Mouse (Mus musculus): Measurements from ENCODE around the gene Armc10. TPM values are rescaled to one million over a fixed set of nuclear protein-coding genes. Genes with fewer than 3 reads are reported as not detected.
"Not testable (repeated sequence)": the region's sequence is repeated elsewhere in the genome, so short reads cannot be mapped to it uniquely, and the experiment has no call there.

Gene Armc10
- total RNA-seq, 2 experiments from 2014 or later = 5.1 to 11.0 TPM

- ATAC-seq (replicated peaks; ENCODE audit: low FRiP score, poor library complexity, severe bottlenecking) = no peak
Measured at GRCm38 (mm10) chr5:21663081-21663480, 17.5 kb downstream of the Armc10 start.

DNA sequence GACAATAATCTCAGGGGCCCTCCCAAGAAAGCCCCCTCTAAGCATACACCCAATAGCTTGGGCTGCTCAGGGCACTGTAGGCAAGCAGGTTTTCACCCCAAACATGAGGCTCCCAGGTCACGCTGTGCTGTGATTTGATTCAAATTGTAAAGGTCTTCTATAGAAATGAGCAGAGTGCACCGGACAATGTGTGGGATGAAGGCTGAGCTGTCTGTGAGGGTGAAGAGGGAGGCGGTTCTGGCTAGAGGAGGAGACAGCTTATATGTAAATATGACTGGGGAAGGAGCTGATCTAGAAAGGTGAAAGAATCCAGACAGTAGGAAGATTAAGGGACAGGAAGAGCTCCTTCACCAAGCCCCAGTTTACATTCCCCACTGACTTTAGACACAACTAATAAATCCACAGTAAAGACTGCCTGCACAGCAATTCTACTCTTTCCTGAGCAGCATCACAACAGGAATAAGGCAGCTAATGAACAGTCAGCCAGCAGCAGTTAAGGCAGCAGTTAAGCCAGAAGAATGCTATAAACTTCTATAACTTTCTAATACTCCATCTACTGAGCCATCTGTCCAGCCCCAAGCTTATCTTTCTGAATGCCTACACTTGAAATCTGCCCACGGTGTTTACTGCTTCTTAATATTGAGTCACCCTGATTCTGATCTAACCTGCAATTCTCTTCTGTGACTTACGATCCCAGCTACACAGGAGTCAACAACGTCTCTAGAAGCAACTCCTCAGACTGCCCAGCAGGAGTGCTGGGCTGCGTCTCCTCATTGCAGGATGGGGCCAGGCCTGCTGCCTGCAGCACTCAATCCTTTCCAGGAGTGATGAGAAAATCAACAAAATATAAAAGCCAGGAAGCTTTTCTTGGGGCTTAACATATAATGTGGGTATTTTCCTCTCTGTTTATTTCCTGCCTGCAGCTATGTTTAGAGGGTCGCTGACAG, 21.9 kb downstream of the Armc10 start:
- no peak for ATAC-seq (replicated peaks; ENCODE audit: low FRiP score, poor library complexity, severe bottlenecking)

- ATAC-seq (replicated peaks; ENCODE audit: low FRiP score, poor library complexity, severe bottlenecking) = no peak
Measured at GRCm38 (mm10) chr5:21669307-21669706, 23.7 kb downstream of the Armc10 start.

DNA sequence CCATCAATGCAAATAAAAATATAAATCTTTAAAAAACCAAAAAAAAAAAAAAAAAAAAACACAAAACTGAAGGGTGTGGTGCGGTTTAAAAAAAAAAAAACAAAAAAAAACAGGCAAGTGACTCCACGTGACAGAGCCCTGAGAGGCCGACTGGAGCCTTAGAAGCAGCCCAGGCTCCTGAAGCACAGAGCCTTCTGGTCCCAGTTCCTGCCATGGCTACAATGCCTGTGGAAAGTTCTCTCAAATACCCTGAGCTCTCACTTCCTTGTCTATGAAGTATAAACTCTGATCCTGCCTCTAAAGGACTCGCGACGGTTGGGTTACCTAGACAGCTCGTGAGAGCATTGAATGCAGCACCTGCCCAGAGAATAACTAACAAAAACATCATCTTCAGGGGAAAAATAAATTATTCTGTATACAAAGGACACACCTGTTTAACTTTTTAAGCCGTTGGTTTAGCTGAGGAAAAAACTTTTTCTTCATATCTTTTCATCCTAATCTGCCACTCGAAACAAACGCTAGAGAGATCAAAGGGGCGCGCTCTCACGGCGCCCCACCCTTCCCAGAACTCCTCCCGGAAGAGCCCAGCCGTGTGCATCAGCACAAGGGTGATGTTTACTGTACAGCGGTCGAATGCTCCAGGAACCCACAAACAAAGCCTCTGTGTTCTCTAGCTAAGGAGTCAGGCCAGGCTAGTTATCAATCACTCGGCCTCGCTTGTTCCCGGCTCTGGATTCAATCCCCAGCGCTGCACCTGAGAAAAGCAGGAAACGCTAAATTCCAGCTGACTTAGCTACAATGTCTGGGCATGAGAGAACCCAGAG, 27.4 kb downstream of the Armc10 start:
- peak; percentile 75; the same call in 1 of the 2 replicates for ATAC-seq (replicated peaks; ENCODE audit: low FRiP score, poor library complexity, severe bottlenecking)

- ATAC-seq (replicated peaks; ENCODE audit: low FRiP score, poor library complexity, severe bottlenecking) = no peak
Measured at GRCm38 (mm10) chr5:21673742-21674141, 28.1 kb downstream of the Armc10 start.

- ATAC-seq (replicated peaks; ENCODE audit: low FRiP score, poor library complexity, severe bottlenecking) = no peak
Measured at GRCm38 (mm10) chr5:21675019-21675418, 29.4 kb downstream of the Armc10 start.

GRCm38 (mm10) chr5:21675494-21675893, 29.9 kb downstream of the Armc10 start:
- ATAC-seq (replicated peaks; ENCODE audit: low FRiP score, poor library complexity, severe bottlenecking) = no peak

GRCm38 (mm10) chr5:21677939-21678338, 32.3 kb downstream of the Armc10 start:
- no peak for ATAC-seq (replicated peaks; ENCODE audit: low FRiP score, poor library complexity, severe bottlenecking)

GRCm38 (mm10) chr5:21678363-21678762, 32.8 kb downstream of the Armc10 start:
- ATAC-seq (replicated peaks; ENCODE audit: low FRiP score, poor library complexity, severe bottlenecking) = no peak

DNA sequence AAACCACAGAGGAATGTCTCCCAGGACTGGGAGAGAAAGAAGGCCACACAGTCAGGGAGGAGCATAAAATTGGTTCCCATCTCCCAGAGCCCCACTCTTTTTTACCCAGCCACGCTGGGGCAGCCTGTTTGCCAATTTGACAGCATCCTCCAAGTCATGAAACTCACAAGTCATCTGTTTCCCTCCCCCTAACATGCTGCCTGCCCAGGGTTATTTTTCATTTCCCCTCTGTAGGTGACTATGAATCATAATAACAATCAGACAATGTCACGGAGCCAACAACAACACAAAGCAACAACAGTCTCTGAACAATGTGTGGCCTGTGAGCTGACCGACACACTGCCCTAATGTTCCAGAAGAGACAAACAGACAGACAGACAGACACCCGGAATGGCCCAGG, 34.4 kb downstream of the Armc10 start:
- no peak for ATAC-seq (replicated peaks; ENCODE audit: low FRiP score, poor library complexity, severe bottlenecking)

- no peak for ATAC-seq (replicated peaks; ENCODE audit: low FRiP score, poor library complexity, severe bottlenecking)
Measured at GRCm38 (mm10) chr5:21680940-21681339, 35.3 kb downstream of the Armc10 start.

GRCm38 (mm10) chr5:21683811-21684210, 38.2 kb downstream of the Armc10 start:
- ATAC-seq (replicated peaks; ENCODE audit: low FRiP score, poor library complexity, severe bottlenecking) = no peak

- no peak for ATAC-seq (replicated peaks; ENCODE audit: low FRiP score, poor library complexity, severe bottlenecking)
Measured at GRCm38 (mm10) chr5:21685001-21685400, 39.4 kb downstream of the Armc10 start.

- ATAC-seq (replicated peaks; ENCODE audit: low FRiP score, poor library complexity, severe bottlenecking) = no peak
Measured at GRCm38 (mm10) chr5:21687042-21687441, 41.4 kb downstream of the Armc10 start.

GRCm38 (mm10) chr5:21692230-21692629, 46.6 kb downstream of the Armc10 start:
- ATAC-seq (replicated peaks; ENCODE audit: low FRiP score, poor library complexity, severe bottlenecking) = no peak

GRCm38 (mm10) chr5:21693372-21693870, 47.8 kb downstream of the Armc10 start:
- no peak for ATAC-seq (replicated peaks; ENCODE audit: low FRiP score, poor library complexity, severe bottlenecking)

DNA sequence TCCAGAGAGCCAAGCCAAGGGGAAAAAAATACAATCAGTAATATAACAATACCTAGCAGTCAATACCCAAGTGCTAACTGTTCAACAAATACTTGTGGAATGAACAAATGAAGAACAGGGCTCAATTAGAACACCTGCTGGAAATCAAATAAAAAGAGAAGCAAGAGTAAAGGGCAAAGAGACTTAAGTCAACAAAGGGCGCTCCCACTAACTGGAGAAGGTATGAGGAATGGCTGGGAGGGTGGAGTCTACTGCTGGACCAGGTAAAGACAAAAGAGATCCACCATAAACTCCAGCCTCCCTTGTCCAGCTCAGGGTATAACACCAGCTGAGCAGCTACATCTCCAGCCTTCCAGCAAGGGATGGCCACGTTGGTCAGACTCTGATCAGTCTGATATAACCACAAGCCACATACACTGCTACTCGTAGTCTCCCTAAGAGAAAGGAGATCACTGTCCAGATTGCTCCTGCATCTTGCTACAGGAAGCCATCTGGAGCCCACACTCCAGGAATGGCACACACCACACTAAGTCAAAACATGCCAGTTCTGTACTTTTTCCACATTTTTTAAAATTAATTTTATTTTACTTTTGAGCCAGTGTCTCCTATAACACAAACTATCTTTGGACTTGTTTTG, 49.4 kb downstream of the Armc10 start:
- ATAC-seq (replicated peaks; ENCODE audit: low FRiP score, poor library complexity, severe bottlenecking) = no peak

GRCm38 (mm10) chr5:21699555-21699954, 53.9 kb downstream of the Armc10 start:
- not testable (repeated sequence) for ATAC-seq (replicated peaks; ENCODE audit: low FRiP score, poor library complexity, severe bottlenecking)

DNA sequence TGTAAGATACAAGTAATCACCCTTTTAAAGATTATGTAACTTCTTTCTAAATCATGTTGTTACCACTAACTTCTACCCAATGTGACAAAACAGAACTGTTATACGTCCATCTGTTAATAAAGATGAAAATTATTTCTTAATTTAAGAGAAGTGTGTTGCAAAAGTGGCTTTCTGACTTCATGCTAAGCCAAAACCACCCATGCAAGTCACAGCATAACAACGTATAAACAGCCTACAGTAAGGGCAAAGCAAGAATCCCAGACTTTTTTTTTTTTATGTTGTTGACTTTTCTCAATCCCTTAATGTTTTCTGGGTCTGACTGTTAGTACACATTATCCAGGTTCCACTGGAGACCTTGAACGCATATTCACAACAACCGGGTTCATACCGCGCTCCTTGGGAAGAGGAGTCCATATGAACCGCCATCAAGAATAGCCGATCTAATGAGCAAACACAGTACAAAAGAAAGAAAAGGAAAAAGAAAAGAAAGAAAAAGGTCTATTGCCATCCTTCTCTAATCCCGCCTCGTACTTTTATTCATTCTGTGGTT, 54.7 kb downstream of the Armc10 start:
- ATAC-seq (replicated peaks; ENCODE audit: low FRiP score, poor library complexity, severe bottlenecking) = no peak

- peak; percentile 63 for ATAC-seq (replicated peaks; ENCODE audit: low FRiP score, poor library complexity, severe bottlenecking)
Measured at GRCm38 (mm10) chr5:21700934-21701333, 55.3 kb downstream of the Armc10 start.
